Mouse (Mus musculus): ENCODE data around the gene C130032M10Rik.

The C130032M10Rik gene

DNA sequence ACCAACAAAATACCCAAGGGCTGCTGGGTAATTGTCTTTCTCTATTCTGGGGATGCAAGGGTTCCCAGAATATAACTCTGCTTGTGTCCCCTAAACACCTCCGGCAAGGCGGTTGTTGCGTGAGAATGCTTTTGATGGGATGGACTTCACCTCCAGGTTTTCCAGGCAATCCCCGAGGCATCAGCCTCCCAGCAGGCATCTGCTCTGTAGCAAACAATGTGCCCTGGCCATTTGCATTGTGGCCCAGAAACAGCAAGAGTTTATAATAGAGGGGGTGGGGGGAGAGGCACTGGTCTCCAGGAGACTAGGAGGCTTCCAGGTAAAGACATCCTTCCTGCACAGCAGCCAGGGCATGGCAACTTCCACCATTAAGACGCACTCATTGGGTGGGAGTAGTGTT is 33.6 kb downstream of the C130032M10Rik start:
- DNase-seq (ENCODE audit: low read depth) = no peak

DNA sequence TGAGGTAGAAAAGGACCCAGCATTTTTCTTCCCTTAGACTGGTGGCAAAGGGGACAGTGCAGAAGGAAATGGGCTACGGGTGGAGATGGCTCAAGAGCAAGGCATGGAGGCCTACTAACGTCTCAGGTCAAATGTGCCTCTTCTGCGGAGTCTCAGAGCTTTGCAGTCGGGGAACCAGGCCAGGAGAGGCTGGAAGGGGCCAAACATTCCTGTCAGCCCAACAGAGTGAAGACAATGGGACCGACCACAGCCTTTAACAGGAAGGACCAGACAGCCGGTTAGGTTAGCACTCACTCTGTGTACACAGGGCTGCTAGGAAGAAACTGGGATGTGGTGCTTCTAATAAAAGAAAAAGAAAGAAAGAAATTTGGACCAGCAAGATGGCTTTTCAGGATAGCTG is 34.5 kb downstream of the C130032M10Rik start:
- no peak for DNase-seq (ENCODE audit: low read depth)

DNA sequence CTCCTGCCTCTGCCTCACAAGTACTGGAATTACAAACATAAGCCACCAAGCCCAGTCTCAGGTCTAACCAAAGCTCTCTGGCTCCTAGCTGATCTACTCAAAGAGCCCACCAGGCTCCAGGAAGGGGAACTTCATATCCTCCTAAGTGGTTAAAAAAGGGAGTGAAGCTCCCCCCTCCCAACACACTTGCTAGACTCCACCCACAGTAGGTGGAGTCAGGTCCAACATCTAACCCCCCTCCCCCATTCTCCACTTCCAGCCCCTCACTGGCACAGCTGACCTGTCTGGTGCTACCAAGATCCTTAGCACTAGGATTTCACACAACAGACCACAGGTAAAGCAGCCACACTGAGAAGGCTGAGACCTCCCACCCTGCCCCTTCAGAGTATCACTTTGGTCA is 38.3 kb downstream of the C130032M10Rik start:
- DNase-seq (ENCODE audit: low read depth) = no peak

DNA sequence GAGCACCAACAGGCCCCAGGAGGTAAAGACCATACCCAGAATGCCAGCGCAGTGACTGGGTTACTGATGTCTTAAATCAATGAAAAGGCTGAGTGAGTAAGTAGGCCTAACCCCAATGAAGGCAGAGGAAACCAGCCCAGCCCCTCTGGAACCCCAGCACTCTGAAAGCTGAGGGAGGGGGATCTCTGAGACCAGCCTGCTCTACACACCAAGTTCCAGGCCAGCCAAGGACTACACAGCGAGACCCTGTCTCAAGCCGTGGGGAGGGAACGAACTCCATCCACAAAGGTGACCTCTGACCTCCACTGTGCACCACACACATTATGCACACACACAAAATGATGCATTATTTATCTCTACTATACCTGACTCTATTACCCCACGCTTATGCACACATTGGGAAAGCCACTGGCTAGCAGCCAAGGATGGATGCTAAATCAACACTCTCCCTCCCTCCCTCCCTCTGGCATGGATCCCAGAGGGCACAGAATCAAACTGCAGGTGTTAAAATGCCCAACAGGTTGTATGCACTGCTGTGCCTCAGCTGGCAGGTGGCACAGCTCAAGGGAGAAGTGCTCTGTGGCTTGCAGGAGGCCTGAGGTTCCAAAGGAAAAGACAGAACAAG is 39.0 kb downstream of the C130032M10Rik start:
- DNase-seq (ENCODE audit: low read depth) = no peak

DNA sequence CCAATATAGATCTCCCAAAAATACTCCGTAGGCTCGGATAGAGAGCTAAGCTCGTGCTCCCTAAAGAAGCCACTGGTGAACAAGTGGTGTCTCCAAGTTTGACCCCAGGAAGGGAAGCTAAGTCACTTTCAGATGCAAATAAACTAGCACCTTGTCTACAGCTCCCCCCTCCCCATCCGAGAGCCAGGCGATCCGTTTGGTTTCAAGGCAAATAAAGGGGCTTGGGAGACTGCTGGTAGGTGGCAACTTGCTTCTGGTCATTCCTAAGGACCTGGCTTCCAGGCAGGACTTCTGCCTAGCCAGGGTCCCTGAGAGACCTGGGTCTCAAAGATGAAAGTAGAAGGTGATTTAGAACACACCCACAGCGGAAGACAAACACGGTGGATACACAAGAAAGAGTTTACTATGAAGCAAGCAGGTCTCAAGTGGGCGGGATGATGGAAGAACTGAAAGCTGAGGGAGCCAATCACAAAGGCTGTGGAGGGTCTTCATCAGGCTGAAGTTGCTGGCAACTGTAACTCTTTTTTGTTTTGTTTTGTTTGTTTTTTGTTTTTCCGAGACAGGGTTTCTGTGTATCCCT is 40.9 kb downstream of the C130032M10Rik start:
- DNase-seq (ENCODE audit: low read depth) = no peak

DNA sequence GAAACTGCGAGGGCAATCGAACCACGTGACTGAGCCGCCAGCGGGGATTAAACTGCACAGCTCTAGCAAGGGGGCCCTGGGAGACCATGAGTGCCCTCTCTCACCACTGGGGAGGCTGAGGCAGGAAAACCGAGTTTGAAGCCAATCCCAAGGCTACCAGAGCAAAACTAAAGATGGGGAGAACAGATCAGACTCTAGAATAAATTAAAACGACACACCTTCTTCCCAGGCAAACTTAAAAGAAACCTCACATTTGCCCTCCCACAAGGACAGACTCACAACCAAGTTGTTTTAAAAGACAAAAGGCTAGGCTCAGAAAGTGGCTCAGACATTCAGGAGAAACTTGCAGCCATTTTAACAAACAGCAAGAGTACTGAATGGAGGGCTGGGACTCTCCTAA is 41.6 kb downstream of the C130032M10Rik start:
- DNase-seq (ENCODE audit: low read depth) = no peak

DNA sequence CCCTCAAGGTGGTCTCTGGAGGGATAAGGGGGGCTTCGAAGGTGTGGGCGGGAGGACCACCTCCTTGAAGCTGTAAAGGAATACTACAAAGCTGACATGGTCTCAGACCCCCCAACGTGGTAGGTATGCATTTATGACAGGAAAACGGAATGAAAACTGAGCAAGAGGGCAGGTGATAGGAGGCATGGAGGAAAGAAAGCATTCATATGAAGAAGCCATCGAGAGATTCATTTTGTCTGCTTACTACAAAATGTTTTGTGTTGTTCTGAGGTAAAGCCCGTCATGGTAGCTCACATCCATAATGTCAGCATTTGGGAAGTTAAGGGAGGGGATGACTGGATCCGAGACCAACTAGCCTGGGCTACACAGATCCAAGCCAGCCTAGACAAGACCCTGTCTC is 44.6 kb downstream of the C130032M10Rik start:
- DNase-seq (ENCODE audit: low read depth) = no peak

DNA sequence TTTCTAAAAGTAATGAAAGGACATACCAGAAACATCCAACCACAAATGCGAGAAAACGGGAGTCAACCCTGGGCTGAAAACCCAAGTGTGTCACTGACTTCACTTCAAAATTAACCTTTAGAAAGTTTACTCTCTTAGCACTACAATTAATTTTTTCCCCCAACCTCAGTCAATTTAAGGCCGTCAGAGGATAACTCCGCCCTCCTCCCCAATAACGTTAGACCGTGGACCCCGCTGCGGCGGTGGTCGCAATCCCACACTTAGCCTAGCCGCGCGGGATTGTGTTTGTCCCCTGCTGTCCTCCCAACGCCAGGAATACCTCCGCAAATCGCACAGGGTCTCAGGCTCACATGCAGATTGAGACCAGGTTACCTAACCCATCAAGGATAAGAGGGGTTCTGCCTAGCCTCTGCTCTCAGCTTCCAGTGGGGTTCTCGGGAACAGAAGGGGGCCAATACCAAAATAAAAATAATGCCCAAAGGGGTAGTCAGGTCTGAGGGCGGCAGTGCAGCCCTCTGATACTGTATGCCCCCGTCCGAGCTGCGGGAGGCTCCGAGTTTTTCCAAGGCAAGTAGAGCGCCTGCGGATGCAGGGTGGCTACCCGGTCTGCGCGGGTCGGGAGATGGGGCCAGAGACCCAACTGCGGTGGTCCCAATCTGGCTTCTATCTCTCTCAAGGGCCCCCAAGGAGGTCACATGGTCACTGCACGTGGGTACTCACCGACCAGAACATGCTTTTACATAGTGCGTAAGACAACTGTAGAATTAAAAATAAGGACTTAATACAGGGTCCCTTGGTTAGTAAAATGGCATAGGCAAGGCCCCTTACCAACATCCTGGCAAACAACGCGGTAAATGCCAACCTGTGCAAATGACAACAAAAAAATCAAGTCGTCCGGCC is 45.5 kb downstream of the C130032M10Rik start:
- no peak for DNase-seq (ENCODE audit: low read depth)

DNA sequence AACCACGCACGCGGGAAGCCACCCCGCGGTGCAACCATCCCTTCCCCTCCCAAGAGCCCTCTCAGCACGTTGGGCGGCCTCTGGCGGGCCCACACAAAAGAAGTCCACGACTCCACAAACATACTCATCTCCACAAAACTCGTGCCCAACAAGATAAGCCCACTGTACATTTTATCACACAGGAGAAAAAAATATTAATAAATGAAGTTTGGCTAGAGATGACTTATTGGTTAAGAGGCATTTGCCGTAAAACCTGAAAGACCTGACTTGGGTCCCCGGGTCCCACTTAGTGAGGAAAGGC is 46.1 kb downstream of the C130032M10Rik start:
- no peak for DNase-seq (ENCODE audit: low read depth)

DNA sequence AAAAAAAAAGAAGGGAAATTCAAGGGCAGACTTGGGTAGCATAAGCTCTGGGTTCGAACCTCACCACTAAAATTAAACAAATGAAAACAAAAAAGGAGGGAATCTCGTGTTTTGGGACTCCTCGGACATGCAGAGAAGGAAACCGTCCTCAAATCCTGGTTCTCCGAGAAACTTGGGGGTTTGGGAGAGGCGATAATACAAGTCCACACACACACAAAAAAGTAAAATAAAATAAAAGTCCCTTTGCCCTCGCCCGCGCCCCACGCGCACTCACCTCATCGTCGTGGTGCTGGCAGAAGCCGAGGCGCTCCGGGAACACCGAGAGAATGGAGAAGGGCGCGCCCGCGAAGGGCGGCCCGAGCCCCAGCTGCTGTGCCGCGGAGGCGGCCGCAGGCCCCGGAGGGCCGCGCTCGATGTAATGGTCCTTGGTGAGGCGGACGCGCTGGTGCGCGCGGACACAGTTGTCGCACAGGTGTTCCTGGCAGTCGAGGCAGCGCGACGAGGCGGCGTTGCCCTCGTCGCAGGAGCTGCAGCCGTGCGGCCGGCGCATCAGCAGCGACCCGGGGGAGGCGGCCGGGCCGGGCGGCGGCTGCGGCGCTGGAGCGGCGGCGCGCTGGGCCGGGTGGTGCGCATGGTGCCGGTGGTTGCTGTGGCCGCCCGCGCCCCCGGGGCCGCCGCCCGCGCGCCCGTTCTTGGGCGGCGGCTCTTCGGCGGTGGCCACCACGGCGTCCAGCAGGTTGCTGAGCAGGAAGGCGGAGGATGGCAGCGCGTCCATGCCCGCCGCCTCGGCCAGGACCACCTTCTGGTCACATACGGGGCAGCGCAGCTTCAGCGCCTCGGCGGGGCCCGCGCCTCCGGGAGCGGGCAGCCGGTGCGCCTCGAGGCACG is 46.8 kb downstream of the C130032M10Rik start:
- no peak for DNase-seq (ENCODE audit: low read depth)

DNA sequence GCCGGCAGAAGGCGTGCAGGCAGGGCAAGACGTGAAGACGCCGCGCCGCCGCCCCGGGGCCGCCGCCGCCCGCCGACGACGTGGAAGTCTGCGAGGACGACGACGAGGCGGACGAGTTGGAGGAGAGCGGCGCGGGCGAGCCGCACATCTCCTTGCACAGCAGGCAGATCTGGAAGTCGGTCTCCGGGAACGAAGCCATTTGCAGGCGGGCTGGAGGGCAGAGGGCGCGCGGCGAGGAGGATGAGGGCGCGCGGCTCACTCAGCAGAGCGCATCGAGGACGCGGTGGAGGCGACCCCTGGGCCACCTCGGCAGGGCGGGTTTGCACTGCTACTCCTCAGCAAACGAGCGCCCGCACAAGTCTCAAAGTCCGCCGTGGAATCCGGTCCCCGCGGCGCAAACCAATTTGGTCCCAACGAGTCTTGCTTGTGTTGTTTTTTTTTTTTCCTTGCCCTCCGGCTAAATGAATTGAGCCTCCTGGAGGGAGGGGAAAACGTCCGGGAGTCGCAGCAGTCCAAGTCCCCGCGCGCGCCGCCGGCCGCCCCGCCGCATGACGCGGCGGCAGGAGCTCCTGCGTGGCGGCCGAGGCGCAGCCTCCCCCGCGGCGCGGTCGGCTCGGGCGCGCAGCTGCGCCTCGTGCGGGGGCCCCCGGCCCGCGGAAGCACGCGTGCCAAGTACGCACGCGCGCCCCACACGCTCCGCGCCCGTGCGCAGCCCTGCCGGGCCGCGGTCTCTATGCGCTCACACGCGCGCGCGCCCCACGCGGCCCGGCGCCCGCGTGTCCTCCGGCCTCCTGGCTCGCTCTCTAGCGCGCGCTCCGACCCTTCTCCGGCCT is 47.6 kb downstream of the C130032M10Rik start:
- DNase-seq (ENCODE audit: low read depth) = no peak

DNA sequence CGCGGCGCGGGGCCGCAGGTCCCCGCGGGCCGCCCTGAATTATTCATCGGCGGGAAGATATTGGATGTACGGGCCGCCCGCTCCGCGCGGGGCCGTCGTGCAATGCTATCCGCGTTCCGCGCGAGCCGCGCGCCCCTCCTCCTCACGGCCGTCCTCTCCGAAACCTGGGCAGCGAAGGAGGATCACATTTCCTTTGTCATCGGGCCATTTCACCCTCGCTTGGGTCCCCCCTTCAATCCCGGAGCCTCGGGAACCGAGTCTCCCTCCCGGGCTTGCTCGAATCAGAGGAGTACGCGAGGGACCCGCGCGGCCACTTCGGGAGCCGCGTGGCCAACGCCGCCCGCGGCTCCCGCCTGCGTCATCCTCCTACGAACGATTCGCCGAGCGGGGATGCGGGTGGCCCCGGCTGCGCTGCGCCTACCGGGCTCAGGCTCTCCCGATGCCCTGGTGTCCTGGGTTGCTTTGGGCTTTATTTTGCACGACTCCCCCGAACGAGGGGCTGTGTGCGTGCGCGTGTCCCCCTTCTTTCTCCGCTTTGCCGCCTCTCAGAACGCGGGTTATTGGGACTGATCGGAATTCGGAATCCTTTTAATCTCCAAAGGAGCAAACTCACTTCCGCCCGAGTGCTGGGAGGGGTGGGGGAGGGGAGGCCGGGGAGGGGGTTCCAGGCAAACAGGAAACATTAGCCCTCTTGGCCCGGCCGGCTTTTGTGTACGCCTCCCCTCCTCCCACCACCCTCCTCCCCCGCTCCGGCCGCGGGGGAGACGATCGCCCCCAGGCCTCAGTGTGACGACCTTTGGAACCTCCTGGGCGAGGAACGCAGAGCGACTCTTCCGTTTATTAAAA is 48.5 kb downstream of the C130032M10Rik start, which contains the start of gene Trim71:
Gene Trim71 (minus strand): TSS at position 609 of the 846 bp plus-strand sequence.
- no peak for DNase-seq (ENCODE audit: low read depth)

DNA sequence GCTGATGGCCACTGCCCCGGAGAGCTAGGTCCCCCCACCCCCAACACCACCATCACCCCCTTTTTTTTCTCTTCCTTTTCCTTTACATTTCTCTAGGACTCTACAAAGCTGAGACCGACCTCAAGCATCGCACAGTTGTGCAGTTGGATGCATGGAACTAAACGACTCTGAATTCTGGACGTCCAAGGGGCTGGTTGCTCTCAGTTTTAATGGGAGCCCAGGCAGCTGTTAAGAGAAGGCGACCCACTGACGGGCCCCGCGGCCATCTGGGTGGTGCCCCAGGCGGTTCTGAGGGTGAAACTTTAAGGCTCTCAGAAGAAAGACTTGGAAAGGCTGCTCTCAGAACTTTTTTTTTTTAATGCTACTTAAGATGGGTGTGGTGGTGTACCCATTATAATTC is 49.2 kb downstream of the C130032M10Rik start:
- DNase-seq (ENCODE audit: low read depth) = no peak

Measured in c-Kit-positive CD71-positive TER-119-negative erythroid progenitor cells, embryonic 14.5 days (primary cell).